In genomic region chr4:140644701-140645100, GRCm38 (mm10) we compare ENCODE assay signal across 26 mouse cellular contexts. TPM values are rescaled to one million over a fixed set of nuclear protein-coding genes. Genes with fewer than 3 reads are reported as not detected.
A peak's percentile ranks its signal among the peaks of the same experiment; 100 is the strongest.
DNase-seq lines count a peak whose midpoint lies in the region; ATAC-seq and TF ChIP-seq lines count a peak whose summit lies in the region.
"Had no signal": no experiment of that assay in that cellular context is flagged by ENCODE, and none has a peak within 500 bp of the region (broad histone marks: within the 10 kb centered on the region; RNA-seq: fewer than 3 reads in every experiment).

No protein-coding gene starts in this region.

- no peak overlapping the region for H3K4me3 ChIP-seq in forebrain, postnatal 0 days (ENCODE audit: low read depth, low read length)
- H3K4me3 ChIP-seq in forebrain, embryonic 13.5 days, result no peak overlapping the region
- no peak overlapping the region for H3K4me3 ChIP-seq in left cerebral cortex, adult 2 months
- H3K4me3 ChIP-seq in stomach, postnatal 0 days (ENCODE audit: low read depth, low read length), result no peak overlapping the region
- H3K4me3 ChIP-seq: heart, embryonic 13.5 days; intestine, embryonic 15.5 days had no signal

- 12% methylated on average over 3 of the region's 3 CpGs for WGBS in forebrain, postnatal 0 days
- WGBS in forebrain, embryonic 13.5 days, result 28% methylated on average over 3 of the region's 3 CpGs
- 53% methylated on average over 3 of the region's 3 CpGs for WGBS in stomach, postnatal 0 days

- intact Hi-C loops in left cerebral cortex, adult 2 months (cut with DNase I), result no loop called here

- TF ChIP-seq EP300 in stomach, postnatal 0 days (optimal IDR thresholded peaks at IDR 0.05), result no peak

- H3K9me3 ChIP-seq in forebrain, postnatal 0 days (ENCODE audit: low read length), result no peaks in the 10 kb centered on the region
- peaks cover 10% of the 10 kb centered on the region for H3K9me3 ChIP-seq in forebrain, embryonic 13.5 days (replicated peaks)
- no peaks in the 10 kb centered on the region for H3K9me3 ChIP-seq in stomach, postnatal 0 days (ENCODE audit: control insufficient read depth, low read length)
- H3K9me3 ChIP-seq: intestine, embryonic 15.5 days had no signal

- peaks cover 7% of the 10 kb centered on the region; the same call in 1 of the 2 replicates for H3K36me3 ChIP-seq in forebrain, postnatal 0 days (ENCODE audit: insufficient read depth)
- H3K36me3 ChIP-seq in forebrain, embryonic 13.5 days (ENCODE audit: poor library complexity, severe bottlenecking), result peaks cover 23% of the 10 kb centered on the region
- no peaks in the 10 kb centered on the region for H3K36me3 ChIP-seq in stomach, postnatal 0 days (ENCODE audit: control insufficient read depth, insufficient read depth, low read length)

- H3K27ac ChIP-seq in forebrain, postnatal 0 days (ENCODE audit: low read depth, low read length), result 0 out of 2 replicates have a peak overlapping the region, but pooled peaks have one; percentile 15
- no peak overlapping the region for H3K27ac ChIP-seq in forebrain, embryonic 13.5 days
- peak overlapping the region; percentile 40; the same call in 1 of the 2 replicates for H3K27ac ChIP-seq in left cerebral cortex, adult 2 months
- H3K27ac ChIP-seq in stomach, postnatal 0 days (replicated peaks), result no peak overlapping the region
- H3K27ac ChIP-seq: heart, embryonic 13.5 days; intestine, embryonic 15.5 days; liver, embryonic 14.5 days; macrophage had no signal

- no peak for DNase-seq in forebrain, postnatal 0 days
- no peak for DNase-seq in left cerebral cortex, adult 2 months (ENCODE audit: extremely low spot score in 1 of 2, low spot score in 2 of 2)
- no peak for DNase-seq in left cerebral cortex, adult 18-20 months (ENCODE audit: low spot score in 2 of 2)
- DNase-seq in ES-CJ7 (ENCODE audit: low read depth, low spot score), result peak; percentile 68
- peak; percentile 65 for DNase-seq in ZHBTc4 (ENCODE audit: low read depth, low spot score)
- no peak for DNase-seq in stomach, postnatal 0 days (ENCODE audit: low spot score)
- DNase-seq: adrenal gland, postnatal 10 days; cerebellum, adult 11 months; heart, postnatal 10 days; kidney, adult 2 months; kidney, postnatal 36 days; layer of hippocampus, postnatal 36 days; liver; lung, adult 2 months; lung, postnatal 10 days; right cerebral cortex, adult 18-20 months; spleen, adult 18-20 months; thymus, adult 18-20 months; thymus, postnatal 36 days had no signal

- no peaks in the 10 kb centered on the region for H3K27me3 ChIP-seq in forebrain, postnatal 0 days (ENCODE audit: insufficient read depth, low read length)
- H3K27me3 ChIP-seq in forebrain, embryonic 13.5 days, result no peaks in the 10 kb centered on the region
- no peaks in the 10 kb centered on the region for H3K27me3 ChIP-seq in stomach, postnatal 0 days (ENCODE audit: control insufficient read depth, insufficient read depth, low read length)
- H3K27me3 ChIP-seq: heart, embryonic 13.5 days; intestine, embryonic 15.5 days had no signal

- TF ChIP-seq CTCF in forebrain, postnatal 0 days (IDR thresholded peaks at IDR 0.05; ENCODE audit: low read depth), result no peak
- TF ChIP-seq CTCF in left cerebral cortex, adult 2 months (IDR thresholded peaks at IDR 0.05), result no peak
- TF ChIP-seq CTCF in stomach, postnatal 0 days (IDR thresholded peaks at IDR 0.05; ENCODE audit: low read depth), result no peak

- H3K4me1 ChIP-seq in forebrain, postnatal 0 days (ENCODE audit: insufficient read depth), result peaks cover 21% of the 10 kb centered on the region
- H3K4me1 ChIP-seq in forebrain, embryonic 13.5 days, result peaks cover 73% of the 10 kb centered on the region
- no peaks in the 10 kb centered on the region; the same call in 1 of the 2 replicates for H3K4me1 ChIP-seq in stomach, postnatal 0 days (replicated peaks; ENCODE audit: control insufficient read depth, insufficient read depth)

- no peak overlapping the region for H3K4me2 ChIP-seq in forebrain, postnatal 0 days (ENCODE audit: low read depth)
- H3K4me2 ChIP-seq in forebrain, embryonic 13.5 days, result no peak overlapping the region
- H3K4me2 ChIP-seq in stomach, postnatal 0 days (replicated peaks; ENCODE audit: low read depth), result no peak overlapping the region
- H3K4me2 ChIP-seq: heart, embryonic 13.5 days; intestine, embryonic 15.5 days had no signal

- H3K9ac ChIP-seq in forebrain, postnatal 0 days, result no peak overlapping the region
- H3K9ac ChIP-seq in forebrain, embryonic 13.5 days, result no peak overlapping the region
- no peak overlapping the region for H3K9ac ChIP-seq in stomach, postnatal 0 days (ENCODE audit: low read length)
- H3K9ac ChIP-seq: heart, embryonic 13.5 days; intestine, embryonic 15.5 days; liver, embryonic 14.5 days had no signal

- no peak for ATAC-seq in forebrain, postnatal 0 days
- no peak for ATAC-seq in forebrain, embryonic 13.5 days
- no peak for ATAC-seq in stomach, postnatal 0 days (ENCODE audit: low FRiP score, low TSS enrichment)
- ATAC-seq in frontal cortex, adult (ENCODE audit: low TSS enrichment), result no peak
- ATAC-seq: CD4-positive, CD25-positive, alpha-beta regulatory T cell, adult 4 months; intestine, embryonic 15.5 days had no signal

RNA-seq across cellular contexts. Expression of gene Arhgef10l, which starts 21.1 kb away (rescaled TPM):
- total RNA-seq in forebrain, postnatal 0 days (2014; rRNA removed), result 52.5 and 59.0 TPM in 2 replicates
- polyA plus RNA-seq in forebrain, postnatal 0 days (2015; fragmentation: Nextera tagmentation; extraction: Ambion mirVana), result 13.8 and 16.5 TPM in 2 replicates
- 20.2 and 22.0 TPM in 2 replicates for polyA plus RNA-seq in forebrain, embryonic 13.5 days (2015; fragmentation: Nextera tagmentation; extraction: Ambion mirVana)
- total RNA-seq in left cerebral cortex, adult 2 months (2021), result 10 to 100 TPM; 63.2 to 71.5 TPM
- 10 to 100 TPM; 56.0 to 60.5 TPM for total RNA-seq in left cerebral cortex, adult 18-20 months (2021)
- polyA plus RNA-seq in stomach, postnatal 0 days (2015; fragmentation: Nextera tagmentation; extraction: Ambion mirVana), result 11.3 and 12.7 TPM in 2 replicates

RNA-seq across cellular contexts. Expression of gene Rcc2, which starts 55.6 kb away (rescaled TPM):
- total RNA-seq in forebrain, postnatal 0 days (2014; rRNA removed), result 55.2 and 62.3 TPM in 2 replicates
- 20.3 and 20.8 TPM in 2 replicates for polyA plus RNA-seq in forebrain, postnatal 0 days (2015; fragmentation: Nextera tagmentation; extraction: Ambion mirVana)
- polyA plus RNA-seq in forebrain, embryonic 13.5 days (2015; fragmentation: Nextera tagmentation; extraction: Ambion mirVana), result 34.0 and 35.5 TPM in 2 replicates
- total RNA-seq in left cerebral cortex, adult 2 months (2021), result 10 to 100 TPM; 87.4 to 91.7 TPM
- 10 to 100 TPM; 89.8 to 94.3 TPM for total RNA-seq in left cerebral cortex, adult 18-20 months (2021)
- 18.9 and 20.4 TPM in 2 replicates for polyA plus RNA-seq in stomach, postnatal 0 days (2015; fragmentation: Nextera tagmentation; extraction: Ambion mirVana)

Comparison
In these comparisons a context has a peak if more than half of its experiments do, and no peak if none do; other contexts are left out.
1. H3K27ac ChIP-seq: peak in forebrain, postnatal 0 days (single experiment) and left cerebral cortex, adult 2 months (single experiment); none in forebrain, embryonic 13.5 days (single experiment) and stomach, postnatal 0 days (single experiment).
2. DNase-seq: peak in ES-CJ7 (single experiment) and ZHBTc4 (single experiment); none in forebrain, postnatal 0 days (single experiment), left cerebral cortex, adult 2 months (0 of 2), left cerebral cortex, adult 18-20 months (0 of 2) and stomach, postnatal 0 days (single experiment).